Mouse (Mus musculus): ENCODE measurements around the gene Pde6b. TPM values are rescaled to one million over a fixed set of nuclear protein-coding genes. Genes with fewer than 3 reads are reported as not detected.
A peak's percentile ranks its signal among the peaks of the same experiment; 100 is the strongest.

Pde6b gene
- polyA plus RNA-seq, 1 experiment from 2014 or later: not detected

DNA sequence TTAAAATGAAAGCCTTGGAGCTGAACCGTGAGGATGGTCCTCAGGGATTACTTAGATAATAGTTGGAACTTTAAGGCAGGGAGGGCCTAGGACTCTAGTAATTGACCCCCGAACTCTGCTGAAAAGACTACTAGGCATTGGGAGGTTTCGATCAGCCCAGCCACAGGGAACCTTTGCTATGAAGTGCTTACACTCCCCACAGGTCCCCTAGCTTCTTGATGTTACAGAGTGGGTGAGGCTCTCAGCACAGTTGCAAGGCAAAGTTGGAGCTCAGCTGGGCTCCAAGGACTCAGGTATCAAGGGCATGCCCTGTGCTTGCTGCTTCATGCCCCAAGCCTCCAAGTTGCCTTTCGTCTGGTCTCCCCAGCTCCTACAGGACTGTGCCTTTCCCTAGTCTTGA lies 74.3 kb downstream of the Pde6b start:
- H3K4me2 ChIP-seq (ENCODE audit: low read length): peak overlapping the region; percentile 98
- H3K36me3 ChIP-seq (ENCODE audit: control insufficient read depth, insufficient read depth, low read length): no peaks in the 10 kb centered on the region
- no peaks in the 10 kb centered on the region for H3K27me3 ChIP-seq (replicated peaks; ENCODE audit: control insufficient read depth, insufficient read depth, low read length)
- no peaks in the 10 kb centered on the region for H3K9me3 ChIP-seq (replicated peaks; ENCODE audit: control insufficient read depth, low read length)
- peak overlapping the region; percentile 89 for H3K4me3 ChIP-seq (ENCODE audit: low read depth, low read length)
- WGBS: 52% methylated on average over 4 of the region's 4 CpGs
- no peak for ATAC-seq
- DNase-seq (ENCODE audit: low spot score): no peak
- H3K27ac ChIP-seq (ENCODE audit: low read depth, low read length): 0 out of 2 replicates have a peak overlapping the region, but pooled peaks have one; percentile 0
- H3K9ac ChIP-seq (ENCODE audit: low read length): peak overlapping the region; percentile 99
- H3K4me1 ChIP-seq (ENCODE audit: control insufficient read depth, insufficient read depth, low read length): peaks cover 31% of the 10 kb centered on the region

DNA sequence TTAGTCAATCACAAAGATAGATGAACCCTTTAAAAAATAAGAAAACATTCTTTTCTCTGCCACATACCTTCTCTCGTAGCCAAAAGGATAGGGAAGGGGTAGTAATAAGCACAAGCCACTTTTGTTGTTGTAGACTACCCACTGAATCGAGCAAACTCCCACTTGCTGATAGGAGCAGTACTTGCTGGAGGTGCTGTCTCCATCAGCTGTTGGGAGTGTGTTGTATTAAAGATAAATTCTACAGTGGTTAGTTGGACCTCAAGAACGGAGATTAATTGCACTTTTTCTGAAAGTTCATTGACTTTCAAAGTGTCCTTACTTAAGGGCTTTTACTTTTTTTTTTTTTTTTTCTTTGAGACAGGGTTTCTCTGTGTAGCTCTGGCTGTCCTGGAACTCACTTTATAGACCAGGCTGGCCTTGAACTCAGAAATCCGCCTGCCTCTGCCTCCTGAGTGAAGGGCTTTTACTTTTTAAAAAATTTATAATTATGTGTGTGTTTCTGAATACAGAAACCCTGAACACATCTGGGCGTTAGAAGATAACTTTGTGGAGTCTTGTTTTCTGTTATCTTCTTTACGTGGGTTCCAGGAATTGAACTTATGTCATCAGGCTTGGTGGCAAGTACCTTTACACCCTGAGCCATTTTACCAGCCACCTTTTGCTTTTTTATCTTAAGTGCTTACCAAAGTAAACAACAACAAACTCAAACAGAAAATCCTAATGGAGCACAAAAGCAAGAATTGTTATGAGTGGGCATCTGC lies 77.1 kb downstream of the Pde6b start:
- Histone ChIP-seq H3K4me3 (ENCODE audit: low read depth, low read length) (no peak overlapping the region), H3K9me3 (replicated peaks; ENCODE audit: control insufficient read depth, low read length) (no peaks in the 10 kb centered on the region), H3K4me1 (ENCODE audit: control insufficient read depth, insufficient read depth, low read length) (peaks cover 31% of the 10 kb centered on the region), H3K27ac (ENCODE audit: low read depth, low read length) (no peak overlapping the region), H3K9ac (ENCODE audit: low read length) (no peak overlapping the region), H3K27me3 (replicated peaks; ENCODE audit: control insufficient read depth, insufficient read depth, low read length) (no peaks in the 10 kb centered on the region), H3K36me3 (ENCODE audit: control insufficient read depth, insufficient read depth, low read length) (no peaks in the 10 kb centered on the region), H3K4me2 (ENCODE audit: low read length) (no peak overlapping the region)
- ATAC-seq (no peak), DNase-seq (ENCODE audit: low spot score) (no peak)
- 89% methylated on average over 6 of the region's 6 CpGs for WGBS

DNA sequence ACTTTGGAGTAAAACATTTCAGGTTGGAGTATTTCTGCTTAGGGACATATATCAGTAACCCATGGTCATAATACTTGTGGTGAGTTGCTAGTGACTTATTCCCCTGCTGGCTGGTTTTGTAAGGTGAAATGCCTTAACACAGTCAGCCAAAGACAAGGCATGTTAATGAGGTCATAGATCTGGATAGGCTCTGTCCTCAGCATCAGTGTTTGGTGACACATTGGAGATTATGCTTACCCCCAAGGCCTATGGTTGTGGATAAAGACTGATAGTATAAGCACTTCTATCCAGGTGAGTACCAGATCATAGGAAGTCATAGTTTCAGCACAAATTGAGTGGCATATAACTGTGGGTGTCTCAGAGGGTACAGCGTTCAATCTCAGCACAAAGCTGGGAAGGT lies 78.5 kb downstream of the Pde6b start:
- DNase-seq (ENCODE audit: low spot score) (no peak), ATAC-seq (no peak)
- Histone ChIP-seq H3K9ac (ENCODE audit: low read length) (no peak overlapping the region), H3K4me1 (ENCODE audit: control insufficient read depth, insufficient read depth, low read length) (peaks cover 31% of the 10 kb centered on the region), H3K36me3 (ENCODE audit: control insufficient read depth, insufficient read depth, low read length) (0 out of 2 replicates have a peak, but pooled peaks cover 4% of the 10 kb centered on the region), H3K4me3 (ENCODE audit: low read depth, low read length) (no peak overlapping the region), H3K27me3 (replicated peaks; ENCODE audit: control insufficient read depth, insufficient read depth, low read length) (no peaks in the 10 kb centered on the region), H3K4me2 (ENCODE audit: low read length) (no peak overlapping the region), H3K9me3 (replicated peaks; ENCODE audit: control insufficient read depth, low read length) (no peaks in the 10 kb centered on the region), H3K27ac (ENCODE audit: low read depth, low read length) (no peak overlapping the region)
- 93% methylated on average over 1 of the region's 1 CpGs for WGBS

DNA sequence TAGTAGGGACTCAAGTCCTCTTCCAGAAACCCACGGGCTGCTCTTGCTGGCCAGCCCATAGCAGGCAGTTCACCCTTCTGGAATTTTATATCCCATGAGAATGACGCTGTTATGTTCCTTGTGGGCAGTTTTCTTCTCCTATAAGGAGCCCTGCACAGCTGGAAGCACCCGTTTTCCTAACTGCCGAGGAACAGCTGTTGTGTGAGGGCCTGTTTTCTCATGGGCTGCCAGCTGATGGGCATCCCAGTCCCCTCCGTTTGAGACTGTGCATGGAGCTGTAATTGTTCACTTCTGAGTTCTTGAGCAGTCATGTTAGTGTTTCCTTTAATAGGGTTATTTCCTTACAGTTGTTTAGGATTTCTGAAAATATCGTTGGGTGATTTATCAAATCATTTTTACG lies 81.4 kb downstream of the Pde6b start:
- H3K9me3 ChIP-seq (replicated peaks; ENCODE audit: control insufficient read depth, low read length): no peaks in the 10 kb centered on the region
- DNase-seq (ENCODE audit: low spot score) (no peak), ATAC-seq (no peak)
- H3K4me1 ChIP-seq (ENCODE audit: control insufficient read depth, insufficient read depth, low read length): peaks cover 8% of the 10 kb centered on the region
- H3K9ac ChIP-seq (ENCODE audit: low read length): no peak overlapping the region
- H3K4me3 ChIP-seq (ENCODE audit: low read depth, low read length): no peak overlapping the region
- no peaks in the 10 kb centered on the region for H3K27me3 ChIP-seq (replicated peaks; ENCODE audit: control insufficient read depth, insufficient read depth, low read length)
- WGBS: 76% methylated on average over 7 of the region's 7 CpGs
- H3K36me3 ChIP-seq (ENCODE audit: control insufficient read depth, insufficient read depth, low read length): peaks cover 30% of the 10 kb centered on the region
- no peak overlapping the region for H3K27ac ChIP-seq (ENCODE audit: low read depth, low read length)
- no peak overlapping the region for H3K4me2 ChIP-seq (ENCODE audit: low read length)

DNA sequence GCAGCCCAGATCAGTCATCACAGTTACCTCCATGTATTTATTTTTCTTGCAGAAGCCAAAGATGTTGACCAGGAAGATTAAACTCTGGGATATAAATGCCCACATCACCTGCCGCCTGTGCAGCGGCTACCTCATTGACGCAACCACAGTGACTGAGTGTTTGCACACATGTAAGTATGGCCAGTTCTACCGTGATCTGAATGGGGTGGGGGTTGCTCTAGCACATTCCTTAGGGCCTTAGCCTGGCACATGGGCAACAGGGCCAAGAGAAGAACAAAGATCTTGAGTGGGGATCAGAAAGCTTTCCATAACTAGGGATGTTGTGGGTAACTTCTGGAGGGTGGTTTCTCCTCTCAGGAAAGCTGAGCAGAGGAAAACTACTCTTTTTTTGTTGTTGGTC lies 85.5 kb downstream of the Pde6b start:
- H3K4me3 ChIP-seq (ENCODE audit: low read depth, low read length): no peak overlapping the region
- no peaks in the 10 kb centered on the region for H3K9me3 ChIP-seq (replicated peaks; ENCODE audit: control insufficient read depth, low read length)
- WGBS: 87% methylated on average over 4 of the region's 4 CpGs
- H3K4me2 ChIP-seq (ENCODE audit: low read length): no peak overlapping the region
- no peak overlapping the region for H3K27ac ChIP-seq (ENCODE audit: low read depth, low read length)
- peaks cover 69% of the 10 kb centered on the region for H3K36me3 ChIP-seq (ENCODE audit: control insufficient read depth, insufficient read depth, low read length)
- DNase-seq (ENCODE audit: low spot score) (no peak), ATAC-seq (no peak)
- no peaks in the 10 kb centered on the region for H3K27me3 ChIP-seq (replicated peaks; ENCODE audit: control insufficient read depth, insufficient read depth, low read length)
- H3K9ac ChIP-seq (ENCODE audit: low read length): no peak overlapping the region
- H3K4me1 ChIP-seq (ENCODE audit: control insufficient read depth, insufficient read depth, low read length): no peaks in the 10 kb centered on the region

DNA sequence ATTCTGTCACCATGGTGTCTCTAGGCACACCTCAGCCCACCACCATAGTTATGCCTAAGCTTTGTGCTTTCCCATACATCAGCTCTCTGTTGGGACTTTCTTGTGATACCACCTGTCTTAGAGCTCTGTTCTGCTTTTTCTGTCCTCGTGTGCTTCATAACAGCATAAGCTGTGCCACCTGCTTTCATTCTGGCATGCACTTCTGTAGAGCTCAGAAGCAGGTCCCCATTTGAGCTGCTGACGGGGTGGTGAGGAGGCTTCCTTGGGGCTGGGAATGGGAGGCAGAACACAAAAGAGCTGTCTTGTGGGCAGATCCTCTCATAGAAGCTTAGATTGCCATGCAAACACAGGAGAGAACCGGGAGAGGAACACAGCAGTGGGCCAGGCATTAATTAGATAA lies 87.8 kb downstream of the Pde6b start:
- Histone ChIP-seq H3K9me3 (replicated peaks; ENCODE audit: control insufficient read depth, low read length) (no peaks in the 10 kb centered on the region), H3K4me1 (ENCODE audit: control insufficient read depth, insufficient read depth, low read length) (no peaks in the 10 kb centered on the region), H3K27me3 (replicated peaks; ENCODE audit: control insufficient read depth, insufficient read depth, low read length) (no peaks in the 10 kb centered on the region), H3K4me2 (ENCODE audit: low read length) (no peak overlapping the region), H3K36me3 (ENCODE audit: control insufficient read depth, insufficient read depth, low read length) (peaks cover 75% of the 10 kb centered on the region), H3K9ac (ENCODE audit: low read length) (no peak overlapping the region), H3K27ac (ENCODE audit: low read depth, low read length) (no peak overlapping the region), H3K4me3 (ENCODE audit: low read depth, low read length) (no peak overlapping the region)
- ATAC-seq: no peak
- WGBS: 89% methylated on average over 3 of the region's 3 CpGs
- no peak for DNase-seq (ENCODE audit: low spot score)

Other genes with a start within 250 kb of the Pde6b start
- 45.4 and 54.1 TPM in 2 replicates for gene Dr1, start 119.5 kb upstream of the Pde6b start, polyA plus RNA-seq (2014; fragmentation: Nextera tagmentation; extraction: Ambion mirVana)
- 2.3 and 2.5 TPM in 2 replicates for gene Pigg, start 75.8 kb upstream of the Pde6b start, polyA plus RNA-seq (2014; fragmentation: Nextera tagmentation; extraction: Ambion mirVana)
- 0.75 and 1.1 TPM in 2 replicates for gene Gm42517, start 20.5 kb upstream of the Pde6b start, polyA plus RNA-seq (2014; fragmentation: Nextera tagmentation; extraction: Ambion mirVana)
- 374 and 426 TPM in 2 replicates for gene Atp5k, start 46.1 kb downstream of the Pde6b start, polyA plus RNA-seq (2014; fragmentation: Nextera tagmentation; extraction: Ambion mirVana)
- 0.06 and 0.09 TPM in 2 replicates for gene Mfsd7a, start 60.5 kb downstream of the Pde6b start, polyA plus RNA-seq (2014; fragmentation: Nextera tagmentation; extraction: Ambion mirVana)
- 27.7 and 35.9 TPM in 2 replicates for gene Pcgf3, start 72.8 kb downstream of the Pde6b start, polyA plus RNA-seq (2014; fragmentation: Nextera tagmentation; extraction: Ambion mirVana)
- gene Cplx1, start 161.6 kb downstream of the Pde6b start, polyA plus RNA-seq (2014; fragmentation: Nextera tagmentation; extraction: Ambion mirVana): 65.1 and 90.1 TPM in 2 replicates
- 45.5 and 50.6 TPM in 2 replicates for gene Gak, start 241.4 kb downstream of the Pde6b start, polyA plus RNA-seq (2014; fragmentation: Nextera tagmentation; extraction: Ambion mirVana)
- gene Tmem175, start 241.4 kb downstream of the Pde6b start, polyA plus RNA-seq (2014; fragmentation: Nextera tagmentation; extraction: Ambion mirVana): 29.4 and 32.3 TPM in 2 replicates

Data from forebrain, embryonic 14.5 days (tissue).